Mouse (Mus musculus): ENCODE data around the gene Kif1c.

DNA sequence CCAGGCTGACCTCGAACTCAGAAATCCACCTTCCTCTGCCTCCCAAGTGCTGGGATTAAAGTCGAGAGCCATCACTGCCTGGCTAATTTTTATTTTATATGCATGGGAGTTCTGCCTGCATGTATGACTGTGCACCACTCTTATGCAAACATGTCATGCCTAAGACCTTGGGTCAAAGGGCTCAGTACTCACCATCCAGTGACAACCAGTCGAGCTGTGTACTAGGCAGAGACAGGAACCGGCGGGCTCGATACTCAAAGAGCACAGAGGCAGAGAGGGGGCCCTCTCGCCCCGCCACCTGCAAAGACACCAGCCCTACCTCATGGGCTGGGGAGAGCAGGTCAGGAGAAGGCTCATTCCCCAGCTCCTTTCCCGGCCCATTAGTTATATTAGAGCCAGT lies 22.3 kb upstream of the Kif1c start:
- TF ChIP-seq GABPA (IDR thresholded peaks at IDR 0.05; ENCODE audit: low read depth, low read length), result no peak
- TF ChIP-seq POLR2A (IDR thresholded peaks at IDR 0.05; ENCODE audit: control insufficient read depth in 1 of 2, insufficient read depth in 1 of 2, low read depth in 1 of 2, low read length in 2 of 2, poor library complexity in 1 of 2), result no peak
- no peak for TF ChIP-seq CTCF (IDR thresholded peaks at IDR 0.05 in 2 of 3, conservative IDR thresholded peaks at IDR 0.05 in 1 of 3; ENCODE audit: control insufficient read depth in 1 of 3, insufficient read depth in 1 of 3, low read depth in 2 of 3, low read length in 3 of 3, poor library complexity in 1 of 3, severe bottlenecking in 1 of 3)
- TF ChIP-seq KAT2A (conservative IDR thresholded peaks at IDR 0.05; ENCODE audit: low read depth, low read length), result no peak
- TF ChIP-seq EP300 (IDR thresholded peaks at IDR 0.05; ENCODE audit: low read depth in 1 of 2, low read length in 2 of 2), result no peak
- no peak for TF ChIP-seq BHLHE40 (IDR thresholded peaks at IDR 0.05; ENCODE audit: borderline replicate concordance, low read depth, low read length)
- no peak for TF ChIP-seq POLR2AphosphoS5 (IDR thresholded peaks at IDR 0.05; ENCODE audit: borderline replicate concordance, low read depth, low read length)
- no peak for TF ChIP-seq MAFK (IDR thresholded peaks at IDR 0.05; ENCODE audit: borderline replicate concordance, low read depth, low read length)
- no peak for TF ChIP-seq ZC3H11A (IDR thresholded peaks at IDR 0.05; ENCODE audit: low read depth, low read length)
